Mouse (Mus musculus) lung, postnatal 0 days (tissue): ENCODE data around the gene Gm17469.
"Not testable (repeated sequence)": the region's sequence is repeated elsewhere in the genome, so short reads cannot be mapped to it uniquely, and the experiment has no call there.

Experiments
- CTCF ChIP-seq: IDR thresholded peaks from 2 replicates; pipeline ENCODE4 v1.5.1; 2016; ENCODE audit warnings: antibody characterized with exemption, mild to moderate bottlenecking
- EP300 ChIP-seq: IDR thresholded peaks from 2 replicates; pipeline ENCODE4 v1.6.1; 2016; ENCODE audit warnings: antibody characterized with exemption, mild to moderate bottlenecking, control low read depth

- TF ChIP-seq CTCF, EP300: not testable (repeated sequence)
These were observed at the start of gene Gm17469 for GRCm38 (mm10) chrX:124629593-124629992.
